Mouse (Mus musculus) intestine, postnatal 0 days (tissue): ENCODE data around the gene Ywhah. TPM values are rescaled to one million over a fixed set of nuclear protein-coding genes. Genes with fewer than 3 reads are reported as not detected.

Experiments used
- ATAC-seq: fragments of 200-750 bp; cut with Nextera tagmentation; 2 replicates; pipeline ENCODE4 v1.8.0; 2017; ENCODE audit warnings: mild to moderate bottlenecking, moderate TSS enrichment, moderate library complexity
- H3K27ac ChIP-seq: fragments of 300-500 bp; sonication (generic); 2 replicates; pipeline ENCODE4 v1.5.1; 2014; ENCODE audit warnings: mild to moderate bottlenecking, low read depth, low read length, moderate library complexity
- H3K27me3 ChIP-seq: fragments of 300-500 bp; sonication (generic); replicated peaks from 2 replicates; pipeline ENCODE4 v1.6.1; 2014; ENCODE audit warnings: low read length, mixed read lengths; ENCODE audit not compliant: control insufficient read depth, insufficient read depth
- H3K36me3 ChIP-seq: fragments of 300-500 bp; sonication (generic); 2 replicates; pipeline ENCODE4 v1.6.1; 2014; ENCODE audit warnings: mild to moderate bottlenecking, moderate library complexity; ENCODE audit not compliant: control insufficient read depth, insufficient read depth
- H3K4me1 ChIP-seq: fragments of 300-500 bp; sonication (generic); replicated peaks from 2 replicates; pipeline ENCODE4 v1.6.1; 2014; ENCODE audit warnings: antibody characterized with exemption, low read length, mixed read lengths; ENCODE audit not compliant: control insufficient read depth, insufficient read depth
- H3K4me2 ChIP-seq: fragments of 300-500 bp; sonication (generic); replicated peaks from 2 replicates; pipeline ENCODE4 v1.6.1; 2014; ENCODE audit warnings: low read depth, mild to moderate bottlenecking, moderate library complexity
- H3K4me3 ChIP-seq: fragments of 300-500 bp; sonication (generic); 2 replicates; pipeline ENCODE4 v1.5.1; 2014; ENCODE audit warnings: low read depth, low read length
- H3K9ac ChIP-seq: fragments of 300-500 bp; sonication (generic); 2 replicates; pipeline ENCODE4 v1.6.1; 2014; ENCODE audit warnings: mild to moderate bottlenecking, low read depth, low read length
- H3K9me3 ChIP-seq: fragments of 300-500 bp; sonication (generic); 2 replicates; pipeline ENCODE4 v1.6.1; 2016; ENCODE audit warnings: mixed run types; ENCODE audit not compliant: control insufficient read depth
- CTCF ChIP-seq: sonication (generic); IDR thresholded peaks from 2 replicates; pipeline ENCODE4 v1.5.1; 2016; ENCODE audit warnings: low read depth, mild to moderate bottlenecking, control low read depth, antibody characterized with exemption, moderate library complexity
- WGBS: fragments of 180-500 bp; shearing (Covaris S2); extraction: QIAGEN DNeasy Blood & Tissue Kit; methylation state at CpG from one replicate; pipeline ENCODE4 v1.1.7; 2014; 5-methylcytosine and 5-hydroxymethylcytosine counted together
- polyA plus RNA-seq: library from polyadenylated mRNA; unstranded; fragments of >200 nt; fragmentation: Nextera tagmentation; extraction: Ambion mirVana; gene quantifications from 2 replicates; pipeline ENCODE4 v1.2.1, GENCODE M21; 2015

The Ywhah gene
- polyA plus RNA-seq, 1 experiment from 2014 or later, result 260 TPM

GRCm38 (mm10) chr5:33002781-33003180 lies 15.8 kb upstream of the Ywhah start:
- 77% methylated on average over 5 of the region's 5 CpGs for WGBS
- TF ChIP-seq CTCF, result no peak
- H3K27me3 ChIP-seq, result no peaks in the 10 kb centered on the region
- ATAC-seq, result no peak
- H3K9ac ChIP-seq, result no peak overlapping the region
- H3K4me3 ChIP-seq, result no peak overlapping the region
- H3K36me3 ChIP-seq, result no peaks in the 10 kb centered on the region
- H3K9me3 ChIP-seq, result no peaks in the 10 kb centered on the region
- H3K4me2 ChIP-seq, result no peak overlapping the region
- peaks cover 3% of the 10 kb centered on the region; the same call in 1 of the 2 replicates for H3K4me1 ChIP-seq
- H3K27ac ChIP-seq, result no peak overlapping the region

GRCm38 (mm10) chr5:33003500-33003899 lies 15.1 kb upstream of the Ywhah start:
- H3K27ac ChIP-seq, result no peak overlapping the region; the same call in 1 of the 2 replicates

GRCm38 (mm10) chr5:33004110-33004509 lies 14.5 kb upstream of the Ywhah start:
- no peak overlapping the region for H3K4me3 ChIP-seq
- H3K4me2 ChIP-seq, result no peak overlapping the region
- 48% methylated on average over 4 of the region's 4 CpGs for WGBS
- H3K27ac ChIP-seq, result no peak overlapping the region
- no peaks in the 10 kb centered on the region for H3K36me3 ChIP-seq
- no peak overlapping the region for H3K9ac ChIP-seq
- no peak for TF ChIP-seq CTCF
- H3K4me1 ChIP-seq, result no peaks in the 10 kb centered on the region
- no peaks in the 10 kb centered on the region for H3K27me3 ChIP-seq
- no peaks in the 10 kb centered on the region for H3K9me3 ChIP-seq
- no peak for ATAC-seq

More at GRCm38 (mm10) chr5:33003500-33003899, 15.1 kb upstream of the Ywhah start:
- no peak for ATAC-seq
- no peak for TF ChIP-seq CTCF
- Histone ChIP-seq H3K27me3 (no peaks in the 10 kb centered on the region), H3K4me1 (peaks cover 2% of the 10 kb centered on the region; the same call in 1 of the 2 replicates), H3K4me3 (no peak overlapping the region), H3K9me3 (no peaks in the 10 kb centered on the region), H3K36me3 (no peaks in the 10 kb centered on the region), H3K4me2 (no peak overlapping the region), H3K9ac (no peak overlapping the region)
- WGBS, result 69% methylated on average over 6 of the region's 6 CpGs

GRCm38 (mm10) chr5:33005442-33006145 lies 13.0 kb upstream of the Ywhah start:
- H3K27ac ChIP-seq, result no peak overlapping the region
- no peaks in the 10 kb centered on the region for H3K36me3 ChIP-seq
- no peak overlapping the region for H3K4me2 ChIP-seq
- H3K9me3 ChIP-seq, result no peaks in the 10 kb centered on the region
- no peak overlapping the region for H3K9ac ChIP-seq
- no peak for ATAC-seq
- H3K4me1 ChIP-seq, result no peaks in the 10 kb centered on the region
- WGBS, result 78% methylated on average over 11 of the region's 11 CpGs
- H3K27me3 ChIP-seq, result no peaks in the 10 kb centered on the region
- TF ChIP-seq CTCF, result no peak
- H3K4me3 ChIP-seq, result no peak overlapping the region

GRCm38 (mm10) chr5:33006670-33007069 lies 11.9 kb upstream of the Ywhah start:
- Histone ChIP-seq H3K4me1 (no peaks in the 10 kb centered on the region), H3K27me3 (no peaks in the 10 kb centered on the region), H3K4me2 (no peak overlapping the region), H3K36me3 (no peaks in the 10 kb centered on the region), H3K27ac (no peak overlapping the region), H3K9ac (no peak overlapping the region), H3K4me3 (no peak overlapping the region), H3K9me3 (no peaks in the 10 kb centered on the region)
- 45% methylated on average over 8 of the region's 8 CpGs for WGBS
- TF ChIP-seq CTCF, result no peak
- ATAC-seq, result no peak

GRCm38 (mm10) chr5:33007371-33007770 lies 11.2 kb upstream of the Ywhah start:
- no peaks in the 10 kb centered on the region for H3K27me3 ChIP-seq
- no peaks in the 10 kb centered on the region for H3K36me3 ChIP-seq
- H3K9me3 ChIP-seq, result no peaks in the 10 kb centered on the region
- no peak overlapping the region for H3K4me3 ChIP-seq
- H3K9ac ChIP-seq, result no peak overlapping the region
- ATAC-seq, result no peak
- no peak for TF ChIP-seq CTCF
- no peak overlapping the region for H3K4me2 ChIP-seq
- 53% methylated on average over 4 of the region's 4 CpGs for WGBS
- no peaks in the 10 kb centered on the region for H3K4me1 ChIP-seq
- H3K27ac ChIP-seq, result no peak overlapping the region
